Mouse (Mus musculus) testis, adult 2 months (tissue): Measurements from ENCODE around the gene Tap2.
"Not testable (repeated sequence)": the region's sequence is repeated elsewhere in the genome, so short reads cannot be mapped to it uniquely, and the experiment has no call there.

Experiments used
- CTCF ChIP-seq: fragments of 200-500 bp; IDR thresholded peaks from 2 replicates; pipeline ENCODE4 v1.5.1; 2012; ENCODE audit warnings: low read depth, mild to moderate bottlenecking, inconsistent platforms, low read length, moderate library complexity; ENCODE audit not compliant: control insufficient read depth, insufficient read depth, insufficient replicate concordance
- POLR2A ChIP-seq: fragments of 200-500 bp; IDR thresholded peaks from 2 replicates; pipeline ENCODE4 v1.6.1; 2012; ENCODE audit warnings: low read depth, mild to moderate bottlenecking, inconsistent platforms, low read length, moderate library complexity; ENCODE audit not compliant: control insufficient read depth

- TF ChIP-seq CTCF, result peak; percentile 79; the same call in 1 of the 2 replicates
- TF ChIP-seq POLR2A, result not testable (repeated sequence)
These were observed 15.8 kb downstream of the Tap2 start for GRCm38 (mm10) chr17:34219096-34219495.
